Mouse (Mus musculus) intestine, embryonic 14.5 days (tissue): Measurements from ENCODE around the gene Aknad1. TPM values are rescaled to one million over a fixed set of nuclear protein-coding genes. Genes with fewer than 3 reads are reported as not detected.

Experiments used
- ATAC-seq: fragments of 200-750 bp; cut with Nextera tagmentation; replicated peaks from 2 replicates; pipeline ENCODE4 v1.8.0; 2017; ENCODE audit warnings: low read depth, moderate number of reproducible peaks, moderate TSS enrichment, moderate library complexity; ENCODE audit not compliant: low FRiP score, low TSS enrichment
- DNase-seq: peaks from one replicate; pipeline ENCODE4 v3.0.0-alpha.2; 2018; ENCODE audit warnings: low spot score
- H3K27ac ChIP-seq: fragments of 300-500 bp; sonication (generic); 2 replicates; pipeline ENCODE4 v1.5.1; 2014; ENCODE audit warnings: low read depth, mild to moderate bottlenecking, control low read depth
- H3K27me3 ChIP-seq: fragments of 300-500 bp; sonication (generic); replicated peaks from 2 replicates; pipeline ENCODE4 v1.6.1; 2014; ENCODE audit warnings: low read length, control low read depth; ENCODE audit not compliant: control insufficient read depth, insufficient read depth
- H3K36me3 ChIP-seq: fragments of 300-500 bp; sonication (generic); 2 replicates; pipeline ENCODE4 v1.6.1; 2014; ENCODE audit warnings: low read length, control low read depth; ENCODE audit not compliant: control insufficient read depth, insufficient read depth
- H3K4me1 ChIP-seq: fragments of 300-500 bp; sonication (generic); replicated peaks from 2 replicates; pipeline ENCODE4 v1.6.1; 2014; ENCODE audit warnings: low read length, control low read depth, mixed read lengths; ENCODE audit not compliant: control insufficient read depth, insufficient read depth
- H3K4me2 ChIP-seq: fragments of 300-500 bp; sonication (generic); 2 replicates; pipeline ENCODE4 v1.6.1; 2014; ENCODE audit warnings: low read length
- H3K4me3 ChIP-seq: fragments of 300-500 bp; sonication (generic); 2 replicates; pipeline ENCODE4 v1.5.1; 2014; ENCODE audit warnings: low read depth, low read length, control low read depth, mixed read lengths
- H3K9ac ChIP-seq: fragments of 300-500 bp; sonication (generic); 2 replicates; pipeline ENCODE4 v1.6.1; 2014; ENCODE audit warnings: mild to moderate bottlenecking, low read length
- H3K9me3 ChIP-seq: fragments of 300-500 bp; sonication (generic); 2 replicates; pipeline ENCODE4 v1.6.1; 2016; ENCODE audit warnings: low read length, control low read depth; ENCODE audit not compliant: control insufficient read depth
- WGBS: fragments of 180-500 bp; shearing (Covaris S2); extraction: QIAGEN DNeasy Blood & Tissue Kit; methylation state at CpG from one replicate; pipeline ENCODE4 v1.1.7; 2014; 5-methylcytosine and 5-hydroxymethylcytosine counted together
- polyA plus RNA-seq: library from polyadenylated mRNA; unstranded; fragments of >200 nt; fragmentation: Nextera tagmentation; extraction: Ambion mirVana; gene quantifications from 2 replicates; pipeline ENCODE4 v1.2.1, GENCODE M21; 2014

Gene Aknad1
- polyA plus RNA-seq, 1 experiment from 2014 or later, result 0.20 TPM

GRCm38 (mm10) chr3:108756131-108756530, 16.7 kb downstream of the Aknad1 start:
- H3K36me3 ChIP-seq, result no peaks in the 10 kb centered on the region
- H3K4me3 ChIP-seq, result no peak overlapping the region
- H3K4me1 ChIP-seq, result peaks cover 10% of the 10 kb centered on the region; the same call in 1 of the 2 replicates
- H3K27ac ChIP-seq, result no peak overlapping the region
- 61% methylated on average over 1 of the region's 1 CpGs for WGBS
- ATAC-seq (no peak), DNase-seq (no peak)
- H3K4me2 ChIP-seq, result no peak overlapping the region
- H3K9ac ChIP-seq, result no peak overlapping the region
- no peaks in the 10 kb centered on the region for H3K9me3 ChIP-seq
- H3K27me3 ChIP-seq, result no peaks in the 10 kb centered on the region

GRCm38 (mm10) chr3:108757570-108757969, 18.1 kb downstream of the Aknad1 start:
- DNase-seq (no peak), ATAC-seq (no peak)
- 66% methylated on average over 9 of the region's 9 CpGs for WGBS
- Histone ChIP-seq H3K9me3 (no peaks in the 10 kb centered on the region), H3K4me2 (no peak overlapping the region), H3K4me3 (no peak overlapping the region), H3K4me1 (peaks cover 10% of the 10 kb centered on the region; the same call in 1 of the 2 replicates), H3K27me3 (no peaks in the 10 kb centered on the region), H3K27ac (no peak overlapping the region), H3K9ac (no peak overlapping the region), H3K36me3 (no peaks in the 10 kb centered on the region)

- 50% methylated on average over 11 of the region's 11 CpGs for WGBS
- DNase-seq, result no peak
- Histone ChIP-seq H3K4me2 (no peak overlapping the region), H3K4me1 (peaks cover 10% of the 10 kb centered on the region; the same call in 1 of the 2 replicates), H3K9ac (no peak overlapping the region), H3K36me3 (no peaks in the 10 kb centered on the region), H3K27ac (peak overlapping the region; percentile 14), H3K4me3 (no peak overlapping the region), H3K27me3 (no peaks in the 10 kb centered on the region), H3K9me3 (no peaks in the 10 kb centered on the region)
- ATAC-seq, result no peak
Measured at GRCm38 (mm10) chr3:108759566-108760420, 20.3 kb downstream of the Aknad1 start.

GRCm38 (mm10) chr3:108762597-108763111, 23.2 kb downstream of the Aknad1 start:
- no peak for DNase-seq
- Histone ChIP-seq H3K27me3 (no peaks in the 10 kb centered on the region), H3K4me1 (peaks cover 14% of the 10 kb centered on the region; the same call in 1 of the 2 replicates), H3K36me3 (no peaks in the 10 kb centered on the region), H3K27ac (no peak overlapping the region), H3K9ac (no peak overlapping the region), H3K9me3 (no peaks in the 10 kb centered on the region), H3K4me2 (no peak overlapping the region), H3K4me3 (no peak overlapping the region)
- 71% methylated on average over 7 of the region's 7 CpGs for WGBS
- ATAC-seq, result no peak

GRCm38 (mm10) chr3:108763691-108764090, 24.2 kb downstream of the Aknad1 start:
- H3K4me1 ChIP-seq, result peaks cover 14% of the 10 kb centered on the region; the same call in 1 of the 2 replicates
- no peaks in the 10 kb centered on the region for H3K27me3 ChIP-seq
- H3K9ac ChIP-seq, result no peak overlapping the region
- DNase-seq (no peak), ATAC-seq (no peak)
- H3K27ac ChIP-seq, result no peak overlapping the region
- H3K9me3 ChIP-seq, result no peaks in the 10 kb centered on the region
- H3K4me3 ChIP-seq, result no peak overlapping the region
- WGBS, result 75% methylated on average over 2 of the region's 2 CpGs
- no peak overlapping the region for H3K4me2 ChIP-seq
- no peaks in the 10 kb centered on the region for H3K36me3 ChIP-seq

- Histone ChIP-seq H3K4me2 (no peak overlapping the region), H3K27me3 (no peaks in the 10 kb centered on the region), H3K4me1 (peaks cover 5% of the 10 kb centered on the region; the same call in 1 of the 2 replicates), H3K36me3 (no peaks in the 10 kb centered on the region), H3K4me3 (no peak overlapping the region), H3K9me3 (no peaks in the 10 kb centered on the region), H3K27ac (no peak overlapping the region), H3K9ac (no peak overlapping the region)
- ATAC-seq, result no peak
- WGBS, result 51% methylated on average over 7 of the region's 7 CpGs
- no peak for DNase-seq
Measured at GRCm38 (mm10) chr3:108764976-108765375, 25.5 kb downstream of the Aknad1 start.

GRCm38 (mm10) chr3:108765476-108765875, 26.0 kb downstream of the Aknad1 start:
- no peaks in the 10 kb centered on the region for H3K9me3 ChIP-seq
- no peak for DNase-seq
- H3K27me3 ChIP-seq, result no peaks in the 10 kb centered on the region
- H3K4me2 ChIP-seq, result no peak overlapping the region
- WGBS, result 87% methylated on average over 7 of the region's 7 CpGs
- H3K27ac ChIP-seq, result no peak overlapping the region
- H3K4me3 ChIP-seq, result no peak overlapping the region
- peaks cover 4% of the 10 kb centered on the region; the same call in 1 of the 2 replicates for H3K4me1 ChIP-seq
- H3K9ac ChIP-seq, result no peak overlapping the region
- ATAC-seq, result no peak
- no peaks in the 10 kb centered on the region for H3K36me3 ChIP-seq

- Histone ChIP-seq H3K9ac (no peak overlapping the region), H3K4me2 (no peak overlapping the region), H3K36me3 (no peaks in the 10 kb centered on the region), H3K9me3 (no peaks in the 10 kb centered on the region), H3K27me3 (no peaks in the 10 kb centered on the region), H3K4me1 (peaks cover 4% of the 10 kb centered on the region; the same call in 1 of the 2 replicates), H3K27ac (no peak overlapping the region), H3K4me3 (no peak overlapping the region)
- WGBS, result 85% methylated on average over 7 of the region's 7 CpGs
- ATAC-seq, result no peak
- no peak for DNase-seq
Measured at GRCm38 (mm10) chr3:108766943-108767342, 27.5 kb downstream of the Aknad1 start.
